Mouse (Mus musculus) megakaryocyte, embryonic 14.5 days (primary cell): ENCODE measurements around the gene Bnip3.

Source experiments
- FLI1 ChIP-seq: IDR thresholded peaks from 2 replicates; pipeline ENCODE4 v1.6.1; 2012; ENCODE audit warnings: low read length, inconsistent platforms, mixed read lengths
- GATA1 ChIP-seq: IDR thresholded peaks from 3 replicates; pipeline ENCODE4 v1.6.1; 2012; ENCODE audit warnings: mixed read lengths, low read length, inconsistent platforms, borderline replicate concordance

DNA sequence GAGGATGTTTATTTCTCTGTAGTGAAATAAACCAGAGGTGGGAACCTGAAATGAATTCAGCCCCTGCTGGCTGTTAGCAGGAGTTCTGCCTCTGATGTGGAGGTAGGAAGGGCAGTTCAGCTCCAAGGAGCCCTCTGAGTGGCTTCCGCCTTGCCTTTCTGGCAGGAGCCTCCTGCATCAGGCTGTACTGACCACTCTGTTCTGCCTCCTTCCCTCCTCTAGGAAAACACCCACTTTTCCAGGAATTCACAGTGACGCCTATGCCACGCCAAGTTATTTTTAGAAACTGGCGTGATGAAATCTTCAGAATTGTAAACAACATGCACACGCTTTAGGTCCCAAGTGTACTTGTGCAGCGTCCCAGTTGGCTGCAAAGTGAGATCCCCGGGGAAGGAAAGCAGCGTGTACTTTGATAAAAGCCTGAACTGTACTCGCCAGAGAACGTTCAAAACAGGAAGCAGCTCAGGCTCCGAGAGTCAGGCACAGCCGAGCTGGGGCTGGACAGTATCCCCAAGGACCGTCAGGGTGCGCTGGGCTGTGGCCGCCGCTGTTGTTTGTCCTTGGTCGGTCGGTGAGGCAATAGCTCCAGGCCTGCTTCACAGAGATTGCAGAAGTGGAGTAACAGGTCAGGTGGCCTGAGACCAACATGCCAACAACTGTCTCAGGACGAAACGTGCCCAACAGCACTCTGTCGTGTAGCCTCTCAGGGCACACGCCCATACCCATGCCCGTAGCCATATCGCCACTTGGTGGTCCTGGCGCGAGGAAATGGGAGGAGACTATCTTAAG, 10.0 kb upstream of the Bnip3 start:
- no peak for TF ChIP-seq GATA1
- TF ChIP-seq FLI1, result no peak
